Mouse (Mus musculus): ENCODE results near the gene Phlpp1.

Gene Phlpp1

GRCm38 (mm10) chr1:106191885-106192284 is 20.3 kb downstream of the Phlpp1 start:
- in situ Hi-C loops (cut with MboI; ENCODE audit: low sequenced_read_pairs) = no loop called here

- in situ Hi-C loops (cut with MboI; ENCODE audit: low sequenced_read_pairs) = no loop called here
These were observed 21.4 kb downstream of the Phlpp1 start for GRCm38 (mm10) chr1:106192864-106193470.

- in situ Hi-C loops (cut with MboI; ENCODE audit: low sequenced_read_pairs) = no loop called here
These were observed 21.9 kb downstream of the Phlpp1 start for GRCm38 (mm10) chr1:106193487-106193886.

GRCm38 (mm10) chr1:106194263-106194662 is 22.7 kb downstream of the Phlpp1 start:
- in situ Hi-C loops (cut with MboI; ENCODE audit: low sequenced_read_pairs) = no loop called here

- in situ Hi-C loops (cut with MboI; ENCODE audit: low sequenced_read_pairs) = no loop called here
These were observed 26.4 kb downstream of the Phlpp1 start for GRCm38 (mm10) chr1:106197991-106198390.

- in situ Hi-C loops (cut with MboI; ENCODE audit: low sequenced_read_pairs) = no loop called here
These were observed 27.6 kb downstream of the Phlpp1 start for GRCm38 (mm10) chr1:106199109-106199508.

GRCm38 (mm10) chr1:106199686-106200085 is 28.1 kb downstream of the Phlpp1 start:
- in situ Hi-C loops (cut with MboI; ENCODE audit: low sequenced_read_pairs) = no loop called here

- in situ Hi-C loops (cut with MboI; ENCODE audit: low sequenced_read_pairs) = no loop called here
These were observed 29.5 kb downstream of the Phlpp1 start for GRCm38 (mm10) chr1:106201025-106201424.

- in situ Hi-C loops (cut with MboI; ENCODE audit: low sequenced_read_pairs) = no loop called here
These were observed 30.4 kb downstream of the Phlpp1 start for GRCm38 (mm10) chr1:106201929-106202328.

GRCm38 (mm10) chr1:106203942-106204341 is 32.4 kb downstream of the Phlpp1 start:
- in situ Hi-C loops (cut with MboI; ENCODE audit: low sequenced_read_pairs) = no loop called here

- in situ Hi-C loops (cut with MboI; ENCODE audit: low sequenced_read_pairs) = no loop called here
These were observed 32.8 kb downstream of the Phlpp1 start for GRCm38 (mm10) chr1:106204350-106204749.

- in situ Hi-C loops (cut with MboI; ENCODE audit: low sequenced_read_pairs) = no loop called here
These were observed 37.0 kb downstream of the Phlpp1 start for GRCm38 (mm10) chr1:106208581-106208980.

GRCm38 (mm10) chr1:106210461-106210860 is 38.9 kb downstream of the Phlpp1 start:
- in situ Hi-C loops (cut with MboI; ENCODE audit: low sequenced_read_pairs) = no loop called here

- in situ Hi-C loops (cut with MboI; ENCODE audit: low sequenced_read_pairs) = no loop called here
These were observed 39.6 kb downstream of the Phlpp1 start for GRCm38 (mm10) chr1:106211146-106211545.

GRCm38 (mm10) chr1:106220431-106220830 is 48.9 kb downstream of the Phlpp1 start:
- in situ Hi-C loops (cut with MboI; ENCODE audit: low sequenced_read_pairs) = no loop called here

- in situ Hi-C loops (cut with MboI; ENCODE audit: low sequenced_read_pairs) = no loop called here
These were observed 49.8 kb downstream of the Phlpp1 start for GRCm38 (mm10) chr1:106221371-106221770.

- in situ Hi-C loops (cut with MboI; ENCODE audit: low sequenced_read_pairs) = no loop called here
These were observed 50.4 kb downstream of the Phlpp1 start for GRCm38 (mm10) chr1:106221964-106222363.

GRCm38 (mm10) chr1:106226613-106227012 is 55.1 kb downstream of the Phlpp1 start:
- in situ Hi-C loops (cut with MboI; ENCODE audit: low sequenced_read_pairs) = no loop called here

GRCm38 (mm10) chr1:106230313-106230712 is 58.8 kb downstream of the Phlpp1 start:
- in situ Hi-C loops (cut with MboI; ENCODE audit: low sequenced_read_pairs) = no loop called here

- in situ Hi-C loops (cut with MboI; ENCODE audit: low sequenced_read_pairs) = no loop called here
These were observed 59.8 kb downstream of the Phlpp1 start for GRCm38 (mm10) chr1:106231345-106231744.

GRCm38 (mm10) chr1:106231805-106232459 is 60.4 kb downstream of the Phlpp1 start:
- in situ Hi-C loops (cut with MboI; ENCODE audit: low sequenced_read_pairs) = no loop called here

- in situ Hi-C loops (cut with MboI; ENCODE audit: low sequenced_read_pairs) = no loop called here
These were observed 60.9 kb downstream of the Phlpp1 start for GRCm38 (mm10) chr1:106232460-106232850.

- in situ Hi-C loops (cut with MboI; ENCODE audit: low sequenced_read_pairs) = no loop called here
These were observed 65.4 kb downstream of the Phlpp1 start for GRCm38 (mm10) chr1:106236986-106237385.
